Mouse (Mus musculus) layer of hippocampus, postnatal 14 days (tissue): ENCODE measurements around the gene Fancg. TPM values are rescaled to one million over a fixed set of nuclear protein-coding genes. Genes with fewer than 3 reads are reported as not detected.

ENCODE experiments used
- total RNA-seq, 2 experiments: library from RNA; stranded (reverse); gene quantifications; 2 replicates each; pipeline ENCODE4 v1.2.3; 2021

Fancg gene
- total RNA-seq, 2 experiments from 2014 or later: 9.9 to 11.6 TPM

Other genes starting within 250 kb of the Fancg start
- not detected for gene Ccl21a, start 236.5 kb downstream of the Fancg start, total RNA-seq
- gene Fam205a1, start 156.6 kb downstream of the Fancg start, total RNA-seq: under 1 TPM; 0.46 to 0.64 TPM
- gene Gm12394, start 153.7 kb downstream of the Fancg start, total RNA-seq: 1 to 10 TPM in 1 of 2 experiments, under 1 TPM in 1; 0.65 to 1.0 TPM
- gene Fam205c, start 136.3 kb downstream of the Fancg start, total RNA-seq: under 1 TPM; 0.38 to 0.46 TPM
- gene Phf24, start 93.8 kb downstream of the Fancg start, total RNA-seq: 100 to 1,000 TPM; 121 to 134 TPM
- 100 to 1,000 TPM; 213 to 218 TPM for gene Dnajb5, start 60.7 kb downstream of the Fancg start, total RNA-seq
- not detected for gene 1700022I11Rik, start 40.9 kb downstream of the Fancg start, total RNA-seq
- gene Vcp, start 10.0 kb downstream of the Fancg start, total RNA-seq: 100 to 1,000 TPM; 214 to 228 TPM
- 10 to 100 TPM; 29.1 to 32.0 TPM for gene Pigo, start 15.3 kb upstream of the Fancg start, total RNA-seq
- 100 to 1,000 TPM; 102 to 103 TPM for gene Stoml2, start 21.2 kb upstream of the Fancg start, total RNA-seq
- gene Fam214b, start 35.7 kb upstream of the Fancg start, total RNA-seq: 10 to 100 TPM; 35.0 to 40.2 TPM
- 10 to 100 TPM; 48.4 to 53.3 TPM for gene Unc13b, start 48.4 kb upstream of the Fancg start, total RNA-seq